Mouse (Mus musculus) MEL (cell line): ENCODE results near the gene Eif2b3. TPM values are rescaled to one million over a fixed set of nuclear protein-coding genes. Genes with fewer than 3 reads are reported as not detected.

Source experiments
- DNase-seq: peaks from one replicate; pipeline ENCODE4 v3.0.0; 2011; ENCODE audit warnings: low read depth, low spot score
- H3K27ac ChIP-seq: 2 replicates; pipeline ENCODE4 v1.5.1; 2012; ENCODE audit warnings: low read depth, mild to moderate bottlenecking, control low read depth, low read length, moderate library complexity; ENCODE audit not compliant: control insufficient read depth
- H3K27me3 ChIP-seq, 2 experiments: fragments of 150-350 bp in 1 of 2; sonication (generic) in 1 of 2; 2 replicates each; pipeline ENCODE4 v1.6.1; 2012; ENCODE audit warnings: low read length in 2 of 2, mild to moderate bottlenecking in 2 of 2, improper control_type of control experiment in 1 of 2, moderate library complexity in 1 of 2; ENCODE audit not compliant: insufficient read depth in 2 of 2, control insufficient read depth in 1 of 2
- H3K36me3 ChIP-seq, 2 experiments: 2 replicates each; pipeline ENCODE4 v1.6.1; 2012 to 2014; ENCODE audit warnings: low read length in 2 of 2, improper control_type of control experiment in 1 of 2, inconsistent platforms in 1 of 2, mild to moderate bottlenecking in 1 of 2; ENCODE audit not compliant: insufficient read depth in 2 of 2, control insufficient read depth in 1 of 2
- H3K4me1 ChIP-seq, 2 experiments: fragments of 150-350 bp in 1 of 2; sonication (generic) in 1 of 2; 2 replicates each; pipeline ENCODE4 v1.6.1; 2012; ENCODE audit warnings: low read length in 2 of 2, improper control_type of control experiment in 1 of 2, mild to moderate bottlenecking in 1 of 2; ENCODE audit not compliant: insufficient read depth in 2 of 2, control insufficient read depth in 1 of 2
- H3K4me3 ChIP-seq, 2 experiments: fragments of 150-350 bp in 1 of 2; sonication (generic) in 1 of 2; 2 replicates each; pipeline ENCODE4 v1.5.1; 2012; ENCODE audit warnings: low read depth in 2 of 2, low read length in 2 of 2, mild to moderate bottlenecking in 2 of 2, moderate library complexity in 2 of 2, control low read depth in 1 of 2, improper control_type of control experiment in 1 of 2; ENCODE audit not compliant: control insufficient read depth in 1 of 2, insufficient read depth in 1 of 2
- H3K79me2 ChIP-seq: 2 replicates; pipeline ENCODE4 v1.6.1; 2012; ENCODE audit warnings: mild to moderate bottlenecking, low read length, moderate library complexity; ENCODE audit not compliant: control insufficient read depth, poor library complexity, insufficient read depth
- H3K9ac ChIP-seq: 2 replicates; pipeline ENCODE4 v1.6.1; 2012; ENCODE audit warnings: low read depth, mild to moderate bottlenecking, control low read depth, low read length, moderate library complexity; ENCODE audit not compliant: control insufficient read depth, poor library complexity, severe bottlenecking
- H3K9me3 ChIP-seq: fragments of 150-350 bp; sonication (generic); replicated peaks from 2 replicates; pipeline ENCODE4 v1.6.1; 2012; ENCODE audit warnings: mild to moderate bottlenecking, low read length, improper control_type of control experiment, moderate library complexity; ENCODE audit not compliant: insufficient read depth
- CHD1 ChIP-seq: IDR thresholded peaks from 2 replicates; pipeline ENCODE4 v1.6.1; 2012; ENCODE audit warnings: low read depth, mild to moderate bottlenecking, inconsistent platforms, low read length, improper control_type of control experiment
- CTCF ChIP-seq, 3 experiments: IDR thresholded peaks in 2 of 3; conservative IDR thresholded peaks in 1 of 3; 2 replicates each; pipeline ENCODE4 v1.5.1; 2011 to 2012; ENCODE audit warnings: low read length in 3 of 3, low read depth in 2 of 3, mild to moderate bottlenecking in 2 of 3, improper control_type of control experiment in 1 of 3, inconsistent platforms in 1 of 3, mixed read lengths in 1 of 3, moderate library complexity in 1 of 3; ENCODE audit not compliant: control insufficient read depth in 1 of 3, insufficient read depth in 1 of 3, poor library complexity in 1 of 3, severe bottlenecking in 1 of 3
- ELF1 ChIP-seq: IDR thresholded peaks from 2 replicates; pipeline ENCODE4 v1.6.1; 2014; ENCODE audit warnings: low read depth, mild to moderate bottlenecking, inconsistent platforms, low read length, improper control_type of control experiment, moderate library complexity
- EP300 ChIP-seq, 2 experiments: IDR thresholded peaks; 2 replicates each; pipeline ENCODE4 v1.6.1; 2011; ENCODE audit warnings: improper control_type of control experiment in 2 of 2, low read length in 2 of 2, low read depth in 1 of 2, mild to moderate bottlenecking in 1 of 2
- ETS1 ChIP-seq: IDR thresholded peaks from 2 replicates; pipeline ENCODE4 v1.6.1; 2012; ENCODE audit warnings: low read depth, mild to moderate bottlenecking, inconsistent platforms, low read length, improper control_type of control experiment, moderate library complexity
- GATA1 ChIP-seq: IDR thresholded peaks from 2 replicates; pipeline ENCODE4 v1.6.1; 2011; ENCODE audit warnings: low read depth, low read length, improper control_type of control experiment
- KAT2A ChIP-seq: conservative IDR thresholded peaks from 2 replicates; pipeline ENCODE4 v1.6.1; 2012; ENCODE audit warnings: low read depth, low read length, improper control_type of control experiment, inconsistent platforms
- MAFK ChIP-seq: IDR thresholded peaks from 2 replicates; pipeline ENCODE4 v1.6.1; 2011; ENCODE audit warnings: low read depth, mild to moderate bottlenecking, low read length, improper control_type of control experiment, borderline replicate concordance
- MAX ChIP-seq: IDR thresholded peaks from 2 replicates; pipeline ENCODE4 v1.6.1; 2011; ENCODE audit warnings: low read length, improper control_type of control experiment
- MEF2A ChIP-seq: IDR thresholded peaks from 2 replicates; pipeline ENCODE4 v1.6.1; 2014; ENCODE audit warnings: low read depth, mild to moderate bottlenecking, inconsistent platforms, low read length, improper control_type of control experiment; ENCODE audit not compliant: poor library complexity, insufficient replicate concordance, severe bottlenecking; ENCODE audit errors: extremely low read depth
- MXI1 ChIP-seq: IDR thresholded peaks from 2 replicates; pipeline ENCODE4 v1.6.1; 2011; ENCODE audit warnings: mild to moderate bottlenecking, low read depth, low read length, improper control_type of control experiment
- MYB ChIP-seq: IDR thresholded peaks from 2 replicates; pipeline ENCODE4 v1.6.1; 2011; ENCODE audit warnings: mild to moderate bottlenecking, low read depth, low read length, improper control_type of control experiment
- NELFE ChIP-seq: IDR thresholded peaks from 2 replicates; pipeline ENCODE4 v1.6.1; 2011; ENCODE audit warnings: low read depth, low read length, improper control_type of control experiment
- NRF1 ChIP-seq: IDR thresholded peaks from 2 replicates; pipeline ENCODE4 v1.6.1; 2014; ENCODE audit warnings: low read depth, mild to moderate bottlenecking, inconsistent platforms, low read length, improper control_type of control experiment, moderate library complexity; ENCODE audit not compliant: poor library complexity, insufficient read depth, severe bottlenecking
- POLR2A ChIP-seq, 2 experiments: IDR thresholded peaks; 2 replicates each; pipeline ENCODE4 v1.6.1; 2011 to 2012; ENCODE audit warnings: low read length in 2 of 2, mild to moderate bottlenecking in 2 of 2, control low read depth in 1 of 2, improper control_type of control experiment in 1 of 2, low read depth in 1 of 2, moderate library complexity in 1 of 2; ENCODE audit not compliant: control insufficient read depth in 1 of 2, insufficient read depth in 1 of 2, poor library complexity in 1 of 2
- POLR2AphosphoS2 ChIP-seq: IDR thresholded peaks from 2 replicates; pipeline ENCODE4 v1.6.1; 2011; ENCODE audit warnings: low read length, improper control_type of control experiment
- POLR2AphosphoS5 ChIP-seq: IDR thresholded peaks from 2 replicates; pipeline ENCODE4 v1.6.1; 2012; ENCODE audit warnings: low read depth, borderline replicate concordance, mild to moderate bottlenecking, inconsistent platforms, low read length, moderate library complexity, mixed read lengths
- RCOR1 ChIP-seq: IDR thresholded peaks from 2 replicates; pipeline ENCODE4 v1.6.1; 2012; ENCODE audit warnings: low read depth, mild to moderate bottlenecking, inconsistent platforms, low read length, improper control_type of control experiment
- SIN3A ChIP-seq: IDR thresholded peaks from 2 replicates; pipeline ENCODE4 v1.6.1; 2012; ENCODE audit warnings: low read length, improper control_type of control experiment, inconsistent platforms
- SMC3 ChIP-seq: IDR thresholded peaks from 2 replicates; pipeline ENCODE4 v1.6.1; 2011; ENCODE audit warnings: low read depth, low read length, improper control_type of control experiment
- TAL1 ChIP-seq: IDR thresholded peaks from 2 replicates; pipeline ENCODE4 v1.6.1; 2012; ENCODE audit warnings: mild to moderate bottlenecking, inconsistent platforms, low read length, moderate library complexity, mixed read lengths
- USF1 ChIP-seq: IDR thresholded peaks from 2 replicates; pipeline ENCODE4 v1.6.1; 2014; ENCODE audit warnings: low read depth, mild to moderate bottlenecking, inconsistent platforms, low read length, improper control_type of control experiment, moderate library complexity
- ZC3H11A ChIP-seq: IDR thresholded peaks from 2 replicates; pipeline ENCODE4 v1.6.1; 2012; ENCODE audit warnings: low read depth, mild to moderate bottlenecking, inconsistent platforms, low read length, improper control_type of control experiment
- ZNF384 ChIP-seq: IDR thresholded peaks from 2 replicates; pipeline ENCODE4 v1.6.1; 2012; ENCODE audit warnings: low read depth, mild to moderate bottlenecking, inconsistent platforms, low read length, improper control_type of control experiment
- polyA plus RNA-seq, 2 experiments: library from polyadenylated mRNA; stranded (reverse) in 1 of 2; unstranded in 1 of 2; fragments of >175 nt in 1 of 2; fragments of >200 nt in 1 of 2; gene quantifications; 2 replicates each; pipeline versions ENCODE4 v1.2.1 to v1.2.4; 2012; ENCODE audit warnings: low replicate concordance in 2 of 2, low read depth in 1 of 2; ENCODE audit not compliant: insufficient read length in 2 of 2, insufficient read depth in 1 of 2, missing spikeins in 1 of 2
- total RNA-seq: library from RNA; depleted of rRNA; stranded (reverse); fragments of 300-350 nt; gene quantifications from 2 replicates; pipeline ENCODE4 v1.2.3, GENCODE M21; 2012

The Eif2b3 gene
- total and polyA plus RNA-seq, 3 experiments, result 77.5 to 79.3 TPM; not detected in 1

DNA sequence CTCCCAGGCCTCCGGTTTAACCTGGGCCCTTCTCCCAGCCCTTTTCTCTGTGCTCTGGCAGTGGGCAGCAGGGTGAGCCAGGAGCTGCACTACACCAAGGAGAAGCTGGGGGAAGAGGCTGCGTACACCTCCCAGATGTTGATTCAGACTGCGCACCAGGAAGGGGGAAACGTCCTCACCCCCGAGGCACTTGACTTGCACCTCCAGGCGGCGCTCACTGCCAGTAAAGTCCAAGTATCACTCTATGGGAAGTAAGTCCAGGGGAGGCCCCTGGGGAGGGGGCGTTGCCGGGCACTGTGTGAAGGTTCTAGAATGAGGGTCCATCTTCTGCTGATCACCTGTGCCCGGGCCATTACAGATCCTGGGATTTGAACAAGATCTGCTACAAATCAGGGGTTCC lies 85.5 kb downstream of the Eif2b3 start:
- Histone ChIP-seq H3K27ac (no peak overlapping the region), H3K36me3 (no peaks in the 10 kb centered on the region), H3K4me3 (no peak overlapping the region), H3K4me1 (no peaks in the 10 kb centered on the region), H3K9me3 (no peaks in the 10 kb centered on the region), H3K79me2 (no peaks in the 10 kb centered on the region), H3K27me3 (no peaks in the 10 kb centered on the region), H3K9ac (no peak overlapping the region)
- DNase-seq, result no peak
- TF ChIP-seq CTCF (IDR thresholded peaks at IDR 0.05 in 2 of 3, conservative IDR thresholded peaks at IDR 0.05 in 1 of 3; ENCODE audit: control insufficient read depth in 1 of 3, insufficient read depth in 1 of 3, low read depth in 2 of 3, low read length in 3 of 3, poor library complexity in 1 of 3, severe bottlenecking in 1 of 3), result peak in 2 of 3 experiments; percentile 9 to 16; a peak in 1 of 6 replicates
- peak; percentile 3; the same call in 1 of the 2 replicates for TF ChIP-seq SMC3
- no peak for TF ChIP-seq GATA1

DNA sequence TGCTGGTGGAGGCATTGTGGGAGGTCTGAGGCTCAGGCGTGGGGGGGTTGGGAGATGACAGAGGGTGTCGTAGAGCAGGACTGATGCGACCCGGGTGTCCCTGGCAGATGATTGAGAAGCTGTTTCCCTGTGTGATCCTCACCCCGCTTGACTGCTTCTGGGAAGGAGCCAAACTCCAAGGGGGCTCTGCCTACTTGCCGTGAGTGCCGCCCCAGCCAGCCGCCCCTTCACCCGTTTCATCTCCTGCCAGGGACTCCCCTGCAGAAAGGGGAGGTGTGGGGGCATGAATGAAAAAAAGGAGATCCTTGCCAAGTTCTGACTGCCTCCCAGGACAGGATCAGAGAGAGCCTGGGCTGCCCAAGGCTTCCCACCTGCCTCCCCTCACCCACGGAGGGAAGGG lies 85.9 kb downstream of the Eif2b3 start:
- no peaks in the 10 kb centered on the region for H3K4me1 ChIP-seq
- H3K27ac ChIP-seq, result no peak overlapping the region
- TF ChIP-seq ELF1 (no peak), GATA1 (no peak), RCOR1 (no peak), ETS1 (no peak), POLR2AphosphoS5 (no peak), MYB (no peak), TAL1 (no peak), CHD1 (no peak), MAFK (no peak), MAX (no peak)
- no peaks in the 10 kb centered on the region for H3K27me3 ChIP-seq
- no peaks in the 10 kb centered on the region for H3K36me3 ChIP-seq
- no peak for DNase-seq
- no peaks in the 10 kb centered on the region for H3K79me2 ChIP-seq
- no peak overlapping the region for H3K4me3 ChIP-seq
- H3K9me3 ChIP-seq, result no peaks in the 10 kb centered on the region
- no peak overlapping the region for H3K9ac ChIP-seq

DNA sequence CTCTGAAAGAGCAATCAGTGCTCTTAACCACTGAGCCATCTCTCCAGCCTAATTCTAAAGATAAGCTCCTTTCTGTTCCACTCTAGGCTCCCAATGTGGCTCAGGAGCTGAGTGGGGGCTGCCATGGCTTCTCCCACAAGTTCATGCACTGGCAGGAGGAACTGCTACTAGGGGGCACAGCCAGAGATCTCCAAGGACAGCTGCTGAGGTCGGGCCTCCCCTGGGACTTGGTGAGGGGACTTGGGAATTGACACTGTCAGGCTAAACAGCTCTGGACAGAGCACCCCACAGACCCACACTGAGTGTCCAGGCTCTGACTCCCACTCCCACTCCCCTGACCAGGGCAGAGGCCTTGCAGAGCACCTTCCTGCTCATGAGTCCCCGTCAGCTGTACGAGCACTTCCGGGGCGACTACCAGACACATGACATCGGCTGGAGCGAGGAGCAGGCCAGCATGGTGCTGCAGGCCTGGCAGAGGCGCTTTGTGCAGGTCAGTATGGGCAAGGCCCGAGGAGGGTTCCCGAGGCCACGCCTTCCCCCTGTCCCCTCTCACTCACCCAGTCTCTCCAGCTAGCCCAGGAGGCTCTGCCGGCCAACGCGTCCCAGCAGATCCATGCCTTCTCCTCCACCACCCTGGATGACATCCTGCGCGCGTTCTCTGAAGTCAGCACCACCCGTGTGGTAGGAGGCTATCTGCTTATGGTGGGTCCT lies 88.8 kb downstream of the Eif2b3 start:
- H3K27ac ChIP-seq, result no peak overlapping the region
- H3K36me3 ChIP-seq, result no peaks in the 10 kb centered on the region
- DNase-seq, result no peak
- H3K79me2 ChIP-seq, result no peaks in the 10 kb centered on the region
- H3K4me3 ChIP-seq, result no peak overlapping the region
- no peak for TF ChIP-seq MAX
- TF ChIP-seq USF1, result no peak
- TF ChIP-seq SIN3A, result no peak
- no peak for TF ChIP-seq EP300 (IDR thresholded peaks at IDR 0.05; ENCODE audit: low read depth in 1 of 2, low read length in 2 of 2)
- TF ChIP-seq MEF2A, result no peak
- no peak for TF ChIP-seq NRF1
- TF ChIP-seq CTCF (IDR thresholded peaks at IDR 0.05 in 2 of 3, conservative IDR thresholded peaks at IDR 0.05 in 1 of 3; ENCODE audit: control insufficient read depth in 1 of 3, insufficient read depth in 1 of 3, low read depth in 2 of 3, low read length in 3 of 3, poor library complexity in 1 of 3, severe bottlenecking in 1 of 3), result no peak
- TF ChIP-seq TAL1, result no peak
- no peak for TF ChIP-seq ZNF384
- no peak for TF ChIP-seq POLR2A (IDR thresholded peaks at IDR 0.05; ENCODE audit: control insufficient read depth in 1 of 2, insufficient read depth in 1 of 2, low read depth in 1 of 2, low read length in 2 of 2, poor library complexity in 1 of 2)
- no peak for TF ChIP-seq POLR2AphosphoS5
- no peak for TF ChIP-seq KAT2A
- no peak for TF ChIP-seq MXI1
- no peak for TF ChIP-seq ZC3H11A
- no peak for TF ChIP-seq POLR2AphosphoS2
- TF ChIP-seq NELFE, result no peak
- H3K9me3 ChIP-seq, result no peaks in the 10 kb centered on the region
- no peak overlapping the region for H3K9ac ChIP-seq
- no peaks in the 10 kb centered on the region for H3K4me1 ChIP-seq
- H3K27me3 ChIP-seq, result no peaks in the 10 kb centered on the region
